Comparison of ENCODE assay signal across 12 mouse cellular contexts in the genomic region with DNA sequence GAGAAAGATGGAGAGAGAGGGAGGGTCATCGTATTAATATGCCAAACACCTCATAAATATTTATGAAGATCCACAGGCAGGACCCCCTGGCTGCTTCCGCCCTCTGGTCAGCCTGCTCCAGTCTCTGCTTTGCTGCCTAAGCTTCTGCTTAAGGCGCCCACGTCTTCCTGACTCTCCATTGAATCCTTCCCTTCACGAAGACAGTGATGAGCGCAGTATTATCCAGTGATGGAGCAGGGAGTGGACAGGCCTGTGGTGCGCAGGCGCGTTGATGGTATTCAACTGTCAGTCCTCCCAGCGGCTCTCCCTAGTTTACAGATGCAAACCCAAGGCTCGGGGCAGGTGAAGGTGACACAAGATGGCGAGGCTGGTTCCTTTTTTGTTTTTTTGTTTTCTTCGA.
DNase-seq lines count a peak whose midpoint lies in the region; ATAC-seq and TF ChIP-seq lines count a peak whose summit lies in the region.
"Had no signal": no experiment of that assay in that cellular context is flagged by ENCODE, and none has a peak within 500 bp of the region (broad histone marks: within the 10 kb centered on the region; RNA-seq: fewer than 3 reads in every experiment).

No protein-coding gene starts in this region.

- no peak overlapping the region for H3K27ac ChIP-seq in stomach, embryonic 14.5 days (ENCODE audit: low read length)
- no peak overlapping the region for H3K27ac ChIP-seq in stomach, postnatal 0 days (replicated peaks)
- H3K27ac ChIP-seq in midbrain, embryonic 10.5 days (replicated peaks) = no peak overlapping the region
- H3K27ac ChIP-seq in liver, embryonic 11.5 days (ENCODE audit: low read depth, low read length) = no peak overlapping the region
- H3K27ac ChIP-seq: layer of hippocampus, adult 2 months had no signal

- no peaks in the 10 kb centered on the region for H3K36me3 ChIP-seq in stomach, embryonic 14.5 days (ENCODE audit: control insufficient read depth, insufficient read depth, low read length)
- H3K36me3 ChIP-seq in stomach, postnatal 0 days (ENCODE audit: control insufficient read depth, insufficient read depth, low read length) = no peaks in the 10 kb centered on the region
- no peaks in the 10 kb centered on the region for H3K36me3 ChIP-seq in midbrain, embryonic 10.5 days
- H3K36me3 ChIP-seq in liver, embryonic 11.5 days (ENCODE audit: control insufficient read depth, insufficient read depth, low read length) = no peaks in the 10 kb centered on the region

- TF ChIP-seq EP300 in stomach, postnatal 0 days (optimal IDR thresholded peaks at IDR 0.05) = no peak

- ATAC-seq in stomach, embryonic 14.5 days (ENCODE audit: insufficient number of reproducible peaks, insufficient read depth, low FRiP score, low read depth) = no peak
- ATAC-seq in stomach, postnatal 0 days (ENCODE audit: low FRiP score, low TSS enrichment) = no peak
- no peak for ATAC-seq in erythroid progenitor cell, adult 5-6 weeks (replicated peaks; ENCODE audit: low FRiP score, poor library complexity, severe bottlenecking)
- no peak for ATAC-seq in liver, embryonic 11.5 days (replicated peaks; ENCODE audit: low FRiP score)

- 0 out of 2 replicates have a peak overlapping the region, but pooled peaks have one; percentile 22 for H3K4me2 ChIP-seq in stomach, embryonic 14.5 days (replicated peaks; ENCODE audit: low read depth, low read length)
- H3K4me2 ChIP-seq in stomach, postnatal 0 days (replicated peaks; ENCODE audit: low read depth) = no peak overlapping the region
- H3K4me2 ChIP-seq in liver, embryonic 11.5 days = no peak overlapping the region

- H3K4me1 ChIP-seq in stomach, embryonic 14.5 days (ENCODE audit: control insufficient read depth, insufficient read depth, low read length) = peaks cover 40% of the 10 kb centered on the region
- H3K4me1 ChIP-seq in stomach, postnatal 0 days (replicated peaks; ENCODE audit: control insufficient read depth, insufficient read depth) = 0 out of 2 replicates have a peak, but pooled peaks cover 2% of the 10 kb centered on the region
- peaks cover 33% of the 10 kb centered on the region for H3K4me1 ChIP-seq in midbrain, embryonic 10.5 days
- peaks cover 13% of the 10 kb centered on the region; the same call in 1 of the 2 replicates for H3K4me1 ChIP-seq in liver, embryonic 11.5 days (replicated peaks; ENCODE audit: control insufficient read depth, insufficient read depth, low read length)

- H3K27me3 ChIP-seq in stomach, embryonic 14.5 days (ENCODE audit: control insufficient read depth, insufficient read depth, low read length) = 0 out of 2 replicates have a peak, but pooled peaks cover 6% of the 10 kb centered on the region
- no peaks in the 10 kb centered on the region for H3K27me3 ChIP-seq in stomach, postnatal 0 days (ENCODE audit: control insufficient read depth, insufficient read depth, low read length)
- peaks cover 89% of the 10 kb centered on the region for H3K27me3 ChIP-seq in midbrain, embryonic 10.5 days (ENCODE audit: low read depth, poor library complexity, severe bottlenecking)
- peaks cover 49% of the 10 kb centered on the region for H3K27me3 ChIP-seq in liver, embryonic 11.5 days (replicated peaks; ENCODE audit: control insufficient read depth, insufficient read depth, low read length)

- 0 out of 2 replicates have a peak overlapping the region, but pooled peaks have one; percentile 10 for H3K9ac ChIP-seq in stomach, embryonic 14.5 days (replicated peaks; ENCODE audit: low read depth, low read length)
- no peak overlapping the region for H3K9ac ChIP-seq in stomach, postnatal 0 days (ENCODE audit: low read length)
- no peak overlapping the region for H3K9ac ChIP-seq in liver, embryonic 11.5 days (ENCODE audit: low read depth, low read length)

- 42% methylated on average over 13 of the region's 13 CpGs for WGBS in stomach, embryonic 14.5 days
- WGBS in stomach, postnatal 0 days = 56% methylated on average over 13 of the region's 13 CpGs
- 32% methylated on average over 13 of the region's 13 CpGs for WGBS in midbrain, embryonic 10.5 days
- WGBS in liver, embryonic 11.5 days = 40% methylated on average over 13 of the region's 13 CpGs

- no peak overlapping the region for H3K4me3 ChIP-seq in stomach, embryonic 14.5 days (ENCODE audit: low read depth, low read length)
- no peak overlapping the region for H3K4me3 ChIP-seq in stomach, postnatal 0 days (ENCODE audit: low read depth, low read length)
- H3K4me3 ChIP-seq in midbrain, embryonic 10.5 days = peak overlapping the region; percentile 48
- no peak overlapping the region for H3K4me3 ChIP-seq in liver, embryonic 11.5 days (ENCODE audit: low read depth, low read length)
- H3K4me3 ChIP-seq: layer of hippocampus, adult 2 months had no signal

- TF ChIP-seq CTCF in stomach, postnatal 0 days (IDR thresholded peaks at IDR 0.05; ENCODE audit: low read depth) = no peak

- DNase-seq in embryo, embryonic 11 days = peak; percentile 30
- DNase-seq in embryo, embryonic 10.5 days (ENCODE audit: low spot score) = no peak
- no peak for DNase-seq in stomach, postnatal 0 days (ENCODE audit: low spot score)
- no peak for DNase-seq in midbrain, embryonic 10.5 days (ENCODE audit: low spot score)
- DNase-seq in testis, postnatal 14 days (ENCODE audit: low spot score) = no peak
- DNase-seq in liver, embryonic 11.5 days (ENCODE audit: low spot score) = no peak
- DNase-seq: cerebellum, adult 9-11 months; gastrocnemius, postnatal 14 days; right cerebral cortex, postnatal 25 days had no signal

- H3K9me3 ChIP-seq in stomach, embryonic 14.5 days (ENCODE audit: control insufficient read depth, low read depth, low read length) = no peaks in the 10 kb centered on the region; the same call in 1 of the 2 replicates
- no peaks in the 10 kb centered on the region for H3K9me3 ChIP-seq in stomach, postnatal 0 days (ENCODE audit: control insufficient read depth, low read length)
- no peaks in the 10 kb centered on the region; the same call in 1 of the 2 replicates for H3K9me3 ChIP-seq in midbrain, embryonic 10.5 days (replicated peaks)
- H3K9me3 ChIP-seq in liver, embryonic 11.5 days (ENCODE audit: control insufficient read depth, low read length) = no peaks in the 10 kb centered on the region
